Mouse (Mus musculus) forebrain, embryonic 11.5 days (tissue): ENCODE data around the gene Ltf. TPM values are rescaled to one million over a fixed set of nuclear protein-coding genes. Genes with fewer than 3 reads are reported as not detected.

Experiments
- ATAC-seq: fragments of 200-750 bp; cut with Nextera tagmentation; replicated peaks from 2 replicates; pipeline ENCODE4 v1.8.0; 2017; ENCODE audit warnings: moderate TSS enrichment; ENCODE audit not compliant: low FRiP score
- DNase-seq: peaks from one replicate; pipeline ENCODE4 v3.0.0-alpha.2; 2017; ENCODE audit warnings: low spot score
- H3K27ac ChIP-seq: fragments of 300-500 bp; sonication (generic); 2 replicates; pipeline ENCODE4 v1.5.1; 2014; ENCODE audit warnings: low read depth, low read length
- H3K27me3 ChIP-seq: fragments of 300-500 bp; sonication (generic); 2 replicates; pipeline ENCODE4 v1.6.1; 2014; ENCODE audit warnings: mild to moderate bottlenecking, low read length, mixed read lengths; ENCODE audit not compliant: control insufficient read depth, insufficient read depth
- H3K36me3 ChIP-seq: fragments of 300-500 bp; sonication (generic); 2 replicates; pipeline ENCODE4 v1.6.1; 2014; ENCODE audit warnings: mild to moderate bottlenecking, low read length, moderate library complexity, mixed read lengths; ENCODE audit not compliant: control insufficient read depth, insufficient read depth
- H3K4me1 ChIP-seq: fragments of 300-500 bp; sonication (generic); replicated peaks from 2 replicates; pipeline ENCODE4 v1.6.1; 2014; ENCODE audit warnings: low read length, mixed read lengths; ENCODE audit not compliant: control insufficient read depth, insufficient read depth
- H3K4me2 ChIP-seq: fragments of 300-500 bp; sonication (generic); 2 replicates; pipeline ENCODE4 v1.6.1; 2014; ENCODE audit warnings: low read depth, mild to moderate bottlenecking, low read length, moderate library complexity, mixed read lengths; ENCODE audit not compliant: severe bottlenecking
- H3K4me3 ChIP-seq: fragments of 300-500 bp; sonication (generic); 2 replicates; pipeline ENCODE4 v1.5.1; 2014; ENCODE audit warnings: low read depth, low read length
- H3K9ac ChIP-seq: fragments of 300-500 bp; sonication (generic); 2 replicates; pipeline ENCODE4 v1.6.1; 2014; ENCODE audit warnings: low read length
- H3K9me3 ChIP-seq: fragments of 300-500 bp; sonication (generic); 2 replicates; pipeline ENCODE4 v1.6.1; 2016; ENCODE audit warnings: low read length, mixed read lengths; ENCODE audit not compliant: control insufficient read depth
- WGBS: fragments of 180-500 bp; shearing (Covaris S2); extraction: QIAGEN DNeasy Blood & Tissue Kit; methylation state at CpG from one replicate; pipeline ENCODE4 v1.1.7; 2014; 5-methylcytosine and 5-hydroxymethylcytosine counted together
- polyA plus RNA-seq: library from polyadenylated mRNA; unstranded; fragments of >200 nt; fragmentation: Nextera tagmentation; extraction: Ambion mirVana; gene quantifications from 2 replicates; pipeline ENCODE4 v1.2.1, GENCODE M21; 2014

Ltf gene
- polyA plus RNA-seq, 1 experiment from 2014 or later = 0.61 TPM

DNA sequence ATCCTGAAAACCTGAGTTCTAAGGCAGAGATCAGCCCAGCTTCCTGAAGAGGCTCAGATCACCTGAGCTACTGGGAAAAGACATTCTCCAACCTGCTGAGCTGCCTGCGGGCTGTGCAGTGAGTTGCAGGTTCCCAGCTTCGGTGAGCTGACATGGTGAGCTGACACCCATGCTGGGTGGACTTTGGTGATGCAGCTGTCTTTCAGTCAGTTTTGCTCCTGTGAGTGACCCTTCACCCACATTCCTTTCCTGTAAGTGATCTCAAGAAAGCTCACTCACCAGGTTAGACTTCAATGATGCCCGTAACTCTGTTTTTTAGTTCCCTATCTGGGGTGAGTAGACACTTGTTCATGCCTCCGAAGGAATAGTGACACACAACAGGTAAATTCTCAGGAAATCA is 66.3 kb downstream of the Ltf start:
- no peak overlapping the region for H3K4me3 ChIP-seq
- ATAC-seq (no peak), DNase-seq (no peak)
- H3K9me3 ChIP-seq = no peaks in the 10 kb centered on the region
- H3K27ac ChIP-seq = no peak overlapping the region
- 67% methylated on average over 4 of the region's 4 CpGs for WGBS
- H3K27me3 ChIP-seq = no peaks in the 10 kb centered on the region
- no peaks in the 10 kb centered on the region for H3K4me1 ChIP-seq
- H3K9ac ChIP-seq = no peak overlapping the region
- H3K4me2 ChIP-seq = no peak overlapping the region
- no peaks in the 10 kb centered on the region for H3K36me3 ChIP-seq

DNA sequence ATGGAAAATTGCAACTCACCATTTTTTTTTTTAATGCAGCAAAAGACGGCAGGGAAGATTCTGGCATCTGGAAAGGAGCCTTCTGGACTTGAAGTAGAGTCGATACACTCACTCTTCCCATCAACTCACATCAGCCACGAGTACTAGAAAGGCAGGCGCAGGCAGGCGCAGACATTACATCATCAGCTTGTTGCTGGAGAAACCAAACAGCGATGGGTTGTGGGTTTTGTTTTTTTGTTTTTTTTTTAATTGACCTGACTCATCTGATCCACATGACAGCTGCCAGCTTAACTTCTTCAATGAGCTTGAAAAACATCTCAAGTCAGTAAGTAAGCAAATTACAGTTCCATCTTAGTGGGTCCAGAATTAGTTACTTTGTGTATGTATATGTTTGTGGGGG is 67.1 kb downstream of the Ltf start:
- no peak for DNase-seq
- Histone ChIP-seq H3K27ac (no peak overlapping the region), H3K9ac (no peak overlapping the region), H3K4me2 (no peak overlapping the region), H3K27me3 (no peaks in the 10 kb centered on the region), H3K4me1 (no peaks in the 10 kb centered on the region), H3K9me3 (no peaks in the 10 kb centered on the region), H3K4me3 (no peak overlapping the region), H3K36me3 (no peaks in the 10 kb centered on the region)
- no peak for ATAC-seq
- 71% methylated on average over 6 of the region's 6 CpGs for WGBS

DNA sequence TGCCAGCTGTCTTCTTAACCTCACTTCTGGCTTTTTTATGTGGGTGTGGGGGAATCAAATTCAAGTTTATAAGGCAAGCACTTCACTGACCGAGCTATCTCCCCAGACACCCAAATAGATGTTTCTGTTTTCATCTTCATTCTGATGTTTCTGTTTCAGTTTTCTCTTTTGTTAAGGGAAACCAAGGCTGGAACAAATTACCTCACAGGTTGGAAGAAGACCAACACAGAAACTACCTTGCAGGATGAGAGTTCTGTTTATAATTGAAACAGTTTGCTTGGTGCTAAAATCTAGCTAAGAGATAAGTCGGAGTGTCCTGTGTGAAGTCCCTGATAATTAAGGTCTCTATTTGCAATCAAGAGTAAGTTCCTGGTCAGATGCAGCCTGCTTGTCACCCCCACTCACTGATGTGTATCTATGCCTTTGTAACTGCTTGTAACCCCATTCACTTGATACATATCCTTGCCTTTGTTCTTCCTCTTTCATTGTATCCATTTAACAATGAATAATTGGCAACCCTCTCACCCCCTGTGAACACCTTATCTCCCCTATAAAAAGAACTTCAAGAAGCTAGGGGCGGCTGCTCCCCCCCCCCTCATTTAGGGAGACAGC is 68.0 kb downstream of the Ltf start:
- no peak for ATAC-seq
- WGBS = 23% methylated on average over 3 of the region's 3 CpGs
- DNase-seq = no peak
- Histone ChIP-seq H3K9me3 (no peaks in the 10 kb centered on the region), H3K36me3 (no peaks in the 10 kb centered on the region), H3K4me1 (no peaks in the 10 kb centered on the region), H3K27me3 (no peaks in the 10 kb centered on the region), H3K4me3 (no peak overlapping the region), H3K9ac (no peak overlapping the region), H3K4me2 (no peak overlapping the region), H3K27ac (no peak overlapping the region)

DNA sequence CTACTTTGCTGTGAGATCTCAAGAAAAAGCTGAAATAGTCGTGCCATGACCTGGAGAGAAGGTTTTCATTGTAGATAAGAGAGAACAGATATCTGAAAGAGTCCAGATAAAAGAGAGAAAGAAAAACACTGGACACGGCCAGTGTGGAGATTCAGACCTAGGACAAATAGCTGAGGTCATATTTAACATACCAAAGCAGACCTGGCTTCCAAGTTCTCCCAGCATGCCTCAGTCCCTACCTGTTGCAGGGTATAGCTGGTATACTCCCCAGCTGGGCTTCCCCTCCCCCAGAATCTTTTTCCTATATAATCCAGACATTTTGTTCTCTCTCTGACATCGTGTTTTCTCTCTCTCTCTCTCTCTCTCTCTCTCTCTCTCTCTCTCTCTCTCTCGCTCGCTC is 68.9 kb downstream of the Ltf start:
- 9% methylated on average over 5 of the region's 5 CpGs for WGBS
- no peaks in the 10 kb centered on the region for H3K27me3 ChIP-seq
- H3K9ac ChIP-seq = no peak overlapping the region
- no peaks in the 10 kb centered on the region for H3K4me1 ChIP-seq
- no peak for ATAC-seq
- H3K36me3 ChIP-seq = no peaks in the 10 kb centered on the region
- H3K4me3 ChIP-seq = no peak overlapping the region
- no peak overlapping the region for H3K4me2 ChIP-seq
- no peaks in the 10 kb centered on the region for H3K9me3 ChIP-seq
- no peak for DNase-seq
- H3K27ac ChIP-seq = no peak overlapping the region

DNA sequence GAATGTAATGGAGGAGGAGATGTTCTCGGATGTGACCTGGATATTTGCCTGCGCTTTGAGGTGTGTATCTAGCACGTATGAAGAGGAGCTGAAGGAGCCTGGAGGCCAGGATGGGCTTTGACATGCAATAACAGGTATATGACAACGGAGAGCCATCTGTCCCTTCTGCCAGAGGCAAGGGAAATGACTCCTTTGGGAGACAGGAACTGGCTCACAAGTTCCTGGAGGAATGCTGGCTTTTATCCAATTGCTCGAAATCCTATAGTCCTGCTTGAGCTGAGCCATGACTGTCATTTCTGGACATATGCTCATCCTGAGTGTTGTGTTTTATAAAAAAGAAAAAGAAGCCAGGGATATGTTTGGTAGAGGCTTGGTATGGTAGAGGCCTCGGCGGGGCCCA is 69.8 kb downstream of the Ltf start:
- no peak overlapping the region for H3K4me2 ChIP-seq
- no peaks in the 10 kb centered on the region for H3K27me3 ChIP-seq
- H3K4me1 ChIP-seq = no peaks in the 10 kb centered on the region
- 49% methylated on average over 7 of the region's 7 CpGs for WGBS
- ATAC-seq = no peak
- no peak for DNase-seq
- H3K4me3 ChIP-seq = no peak overlapping the region
- no peak overlapping the region for H3K9ac ChIP-seq
- H3K36me3 ChIP-seq = no peaks in the 10 kb centered on the region
- H3K9me3 ChIP-seq = no peaks in the 10 kb centered on the region
- no peak overlapping the region for H3K27ac ChIP-seq

Other genes with a start within 250 kb of the Ltf start
- not detected in 2 replicates for gene Prss42, start 221.1 kb upstream of the Ltf start, polyA plus RNA-seq
- gene Prss44, start 205.3 kb upstream of the Ltf start, polyA plus RNA-seq = not detected in 2 replicates
- not detected in 2 replicates for gene Prss43, start 192.6 kb upstream of the Ltf start, polyA plus RNA-seq
- gene Prss45, start 184.7 kb upstream of the Ltf start, polyA plus RNA-seq = not detected in 2 replicates
- not detected in 2 replicates for gene Prss46, start 174.8 kb upstream of the Ltf start, polyA plus RNA-seq
- gene Prss50, start 161.3 kb upstream of the Ltf start, polyA plus RNA-seq = 0.17 and 0.19 TPM in 2 replicates
- 0.71 and 1.1 TPM in 2 replicates for gene Als2cl, start 139.4 kb upstream of the Ltf start, polyA plus RNA-seq
- 0.07 and 0.12 TPM in 2 replicates for gene Tmie, start 139.2 kb upstream of the Ltf start, polyA plus RNA-seq
- gene Fam240a, start 102.4 kb upstream of the Ltf start, polyA plus RNA-seq = not detected in 2 replicates
- not detected in 2 replicates for gene Tdgf1, start 73.1 kb upstream of the Ltf start, polyA plus RNA-seq
- gene Lrrc2, start 67.7 kb upstream of the Ltf start, polyA plus RNA-seq = 0.27 TPM in 1 of 2 replicates, not detected in the other
- gene Rtp3, start 28.7 kb upstream of the Ltf start, polyA plus RNA-seq = not detected in 2 replicates
- 0.93 and 1.2 TPM in 2 replicates for gene Ccrl2, start 38.2 kb downstream of the Ltf start, polyA plus RNA-seq
- gene Lrrfip2, start 98.3 kb downstream of the Ltf start, polyA plus RNA-seq = 44.3 and 50.6 TPM in 2 replicates